Mouse (Mus musculus) forebrain, postnatal 0 days (tissue): ENCODE measurements at regions not wholly inside any gene's neighbourhood (a gene's known extent, or its start where the extent isn't known, plus 50 kb on each side); places are given as distances from the start of the nearest gene placed in this dataset.

ENCODE experiments used
- ATAC-seq: fragments of 200-750 bp; cut with Nextera tagmentation; 2 replicates; pipeline ENCODE4 v1.8.0; 2017; ENCODE audit warnings: mild to moderate bottlenecking, moderate library complexity
- DNase-seq: peaks from one replicate; pipeline ENCODE4 v3.0.0-alpha.2; 2015
- H3K27ac ChIP-seq: fragments of 300-500 bp; sonication (generic); 2 replicates; pipeline ENCODE4 v1.5.1; 2014; ENCODE audit warnings: low read depth, mild to moderate bottlenecking, antibody characterized with exemption, low read length, moderate library complexity, mixed read lengths
- H3K27me3 ChIP-seq: fragments of 300-500 bp; sonication (generic); 2 replicates; pipeline ENCODE4 v1.6.1; 2014; ENCODE audit warnings: mild to moderate bottlenecking, low read length, mixed read lengths; ENCODE audit not compliant: insufficient read depth
- H3K36me3 ChIP-seq: fragments of 300-500 bp; sonication (generic); 2 replicates; pipeline ENCODE4 v1.6.1; 2014; ENCODE audit warnings: mild to moderate bottlenecking, moderate library complexity; ENCODE audit not compliant: insufficient read depth
- H3K4me1 ChIP-seq: fragments of 300-500 bp; sonication (generic); 2 replicates; pipeline ENCODE4 v1.6.1; 2014; ENCODE audit warnings: antibody characterized with exemption; ENCODE audit not compliant: insufficient read depth
- H3K4me2 ChIP-seq: fragments of 300-500 bp; sonication (generic); 2 replicates; pipeline ENCODE4 v1.6.1; 2014; ENCODE audit warnings: low read depth, mild to moderate bottlenecking, moderate library complexity
- H3K4me3 ChIP-seq: fragments of 300-500 bp; sonication (generic); 2 replicates; pipeline ENCODE4 v1.5.1; 2014; ENCODE audit warnings: low read depth, low read length, mixed read lengths
- H3K9ac ChIP-seq: fragments of 300-500 bp; sonication (generic); 2 replicates; pipeline ENCODE4 v1.6.1; 2014; ENCODE audit warnings: mild to moderate bottlenecking
- H3K9me3 ChIP-seq: fragments of 300-500 bp; sonication (generic); 2 replicates; pipeline ENCODE4 v1.6.1; 2016; ENCODE audit warnings: low read length
- CTCF ChIP-seq: sonication (generic); IDR thresholded peaks from 2 replicates; pipeline ENCODE4 v1.5.1; 2016; ENCODE audit warnings: antibody characterized with exemption, control low read depth, low read depth
- WGBS: fragments of 180-500 bp; shearing (Covaris S2); extraction: QIAGEN DNeasy Blood & Tissue Kit; methylation state at CpG from one replicate; pipeline ENCODE4 v1.1.7; 2014; 5-methylcytosine and 5-hydroxymethylcytosine counted together

GRCm38 (mm10) chr6:6434855-6435254, 143.6 kb downstream of the Sem1 start:
- Histone ChIP-seq H3K4me3 (no peak overlapping the region), H3K9ac (no peak overlapping the region), H3K4me1 (no peaks in the 10 kb centered on the region), H3K27me3 (no peaks in the 10 kb centered on the region), H3K36me3 (no peaks in the 10 kb centered on the region), H3K27ac (no peak overlapping the region), H3K4me2 (no peak overlapping the region), H3K9me3 (no peaks in the 10 kb centered on the region)
- 73% methylated on average over 3 of the region's 3 CpGs for WGBS
- DNase-seq (no peak), ATAC-seq (no peak)
- TF ChIP-seq CTCF: no peak

GRCm38 (mm10) chr6:6434261-6434802, 144.1 kb downstream of the Sem1 start:
- 60% methylated on average over 5 of the region's 5 CpGs for WGBS
- H3K36me3 ChIP-seq: no peaks in the 10 kb centered on the region
- ATAC-seq (peak; percentile 47; the same call in 1 of the 2 replicates), DNase-seq (no peak)
- no peaks in the 10 kb centered on the region for H3K9me3 ChIP-seq
- H3K27ac ChIP-seq: no peak overlapping the region
- H3K4me1 ChIP-seq: no peaks in the 10 kb centered on the region
- no peak overlapping the region for H3K4me3 ChIP-seq
- H3K4me2 ChIP-seq: no peak overlapping the region
- no peak overlapping the region for H3K9ac ChIP-seq
- H3K27me3 ChIP-seq: no peaks in the 10 kb centered on the region
- TF ChIP-seq CTCF: no peak

DNA sequence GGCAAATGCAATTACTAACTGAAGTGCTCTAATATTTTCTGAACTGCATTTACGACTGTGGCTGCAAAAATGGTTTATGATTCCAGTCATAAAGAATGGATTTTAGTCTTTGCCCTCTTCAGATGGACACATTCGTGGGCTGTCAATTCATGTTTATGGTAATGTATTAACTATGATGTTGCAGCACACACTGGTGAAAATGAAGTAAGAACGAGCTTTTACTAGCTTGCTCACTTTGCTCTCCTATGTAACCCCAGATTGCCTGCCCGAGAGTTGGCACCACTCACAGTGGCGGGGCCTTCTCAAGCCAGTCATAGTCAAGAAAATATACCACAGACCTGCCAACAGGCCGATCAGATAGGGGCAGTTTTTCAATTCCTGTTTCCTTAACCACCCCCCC, 145.3 kb downstream of the Sem1 start:
- no peak for TF ChIP-seq CTCF
- Histone ChIP-seq H3K27me3 (no peaks in the 10 kb centered on the region), H3K4me2 (no peak overlapping the region), H3K9me3 (no peaks in the 10 kb centered on the region), H3K4me3 (no peak overlapping the region), H3K36me3 (no peaks in the 10 kb centered on the region), H3K27ac (no peak overlapping the region), H3K4me1 (no peaks in the 10 kb centered on the region), H3K9ac (no peak overlapping the region)
- 85% methylated on average over 6 of the region's 6 CpGs for WGBS
- DNase-seq (no peak), ATAC-seq (no peak)

GRCm38 (mm10) chr6:6414654-6415610, 163.5 kb downstream of the Sem1 start:
- H3K9ac ChIP-seq: no peak overlapping the region
- no peaks in the 10 kb centered on the region for H3K36me3 ChIP-seq
- peak; percentile 47 for DNase-seq
- no peak overlapping the region for H3K27ac ChIP-seq
- ATAC-seq: peak; percentile 65
- TF ChIP-seq CTCF: no peak
- no peaks in the 10 kb centered on the region for H3K4me1 ChIP-seq
- no peaks in the 10 kb centered on the region for H3K9me3 ChIP-seq
- H3K27me3 ChIP-seq: no peaks in the 10 kb centered on the region
- H3K4me2 ChIP-seq: no peak overlapping the region
- 45% methylated on average over 9 of the region's 9 CpGs for WGBS
- H3K4me3 ChIP-seq: no peak overlapping the region

GRCm38 (mm10) chr6:6397997-6398396, 180.5 kb downstream of the Sem1 start:
- Histone ChIP-seq H3K9me3 (no peaks in the 10 kb centered on the region), H3K4me1 (0 out of 2 replicates have a peak, but pooled peaks cover 4% of the 10 kb centered on the region), H3K9ac (no peak overlapping the region), H3K36me3 (no peaks in the 10 kb centered on the region), H3K4me2 (no peak overlapping the region), H3K4me3 (no peak overlapping the region), H3K27me3 (no peaks in the 10 kb centered on the region), H3K27ac (no peak overlapping the region)
- ATAC-seq (peak; percentile 42), DNase-seq (peak; percentile 13)
- WGBS: 26% methylated on average over 3 of the region's 3 CpGs
- no peak for TF ChIP-seq CTCF

DNA sequence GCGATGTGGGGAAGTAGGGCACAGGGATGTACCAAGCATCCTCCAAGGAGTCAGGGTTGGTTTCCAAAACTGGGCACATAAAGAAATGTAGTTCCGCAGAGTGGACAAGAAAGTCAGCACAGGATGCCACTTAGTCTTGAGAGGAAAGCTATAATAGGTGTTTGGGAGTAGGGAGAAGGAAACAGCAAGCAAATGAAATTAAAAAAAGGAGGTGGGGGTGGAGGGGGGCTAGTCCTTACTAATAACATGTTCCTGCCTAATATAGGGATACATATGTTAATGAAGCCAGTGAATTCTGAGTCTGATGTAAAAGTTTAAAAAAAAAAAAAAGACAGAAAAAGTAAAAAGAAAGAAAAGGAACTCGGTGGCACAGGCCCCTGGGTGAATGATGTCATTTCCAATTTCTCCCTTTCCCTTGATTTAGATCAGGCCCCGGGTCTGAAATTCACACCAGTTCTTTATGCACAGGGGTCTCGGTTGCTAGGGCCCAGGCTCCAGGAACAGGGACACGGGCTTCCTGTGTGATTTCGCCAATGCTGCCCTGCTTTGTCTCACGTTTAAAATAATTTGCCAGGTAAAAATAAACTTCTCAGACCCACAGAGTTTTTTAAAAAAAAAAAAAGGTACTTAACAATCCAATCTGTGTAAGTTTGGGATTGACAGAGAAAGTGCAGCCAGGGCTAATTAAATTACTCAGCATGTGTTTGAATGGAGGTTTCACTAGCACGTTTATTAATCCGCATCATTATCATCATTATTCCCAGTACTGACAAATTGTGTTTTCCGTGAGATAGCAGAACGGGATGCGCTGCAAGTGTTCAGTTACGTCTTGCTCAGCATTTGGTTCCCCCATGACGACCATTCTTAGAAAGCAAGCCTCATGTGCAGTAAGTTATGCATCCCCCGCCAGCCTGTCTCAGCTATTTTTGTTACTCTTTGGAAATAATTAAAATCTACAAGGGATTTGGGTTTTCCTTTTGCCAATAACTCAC, 172.8 kb upstream of the Slc25a13 start:
- no peaks in the 10 kb centered on the region for H3K9me3 ChIP-seq
- no peak overlapping the region for H3K9ac ChIP-seq
- H3K4me1 ChIP-seq: no peaks in the 10 kb centered on the region
- no peaks in the 10 kb centered on the region for H3K27me3 ChIP-seq
- ATAC-seq (peak; percentile 62; the same call in 1 of the 2 replicates), DNase-seq (peak; percentile 52)
- no peak for TF ChIP-seq CTCF
- no peak overlapping the region for H3K4me3 ChIP-seq
- H3K27ac ChIP-seq: no peak overlapping the region
- no peak overlapping the region for H3K4me2 ChIP-seq
- 20% methylated on average over 16 of the region's 16 CpGs for WGBS
- H3K36me3 ChIP-seq: no peaks in the 10 kb centered on the region
